Mouse (Mus musculus) embryonic fibroblast, embryonic 13.5 days (primary cell): ENCODE data around the gene Mta3.

Source experiments
- CTCF ChIP-seq: IDR thresholded peaks from 2 replicates; pipeline ENCODE4 v1.5.1; 2011; ENCODE audit warnings: mild to moderate bottlenecking, control low read depth, low read length, moderate library complexity, borderline replicate concordance; ENCODE audit not compliant: insufficient read depth
- POLR2A ChIP-seq: IDR thresholded peaks from 2 replicates; pipeline ENCODE4 v1.6.1; 2011; ENCODE audit warnings: low read depth, mild to moderate bottlenecking, control low read depth, low read length, moderate library complexity

DNA sequence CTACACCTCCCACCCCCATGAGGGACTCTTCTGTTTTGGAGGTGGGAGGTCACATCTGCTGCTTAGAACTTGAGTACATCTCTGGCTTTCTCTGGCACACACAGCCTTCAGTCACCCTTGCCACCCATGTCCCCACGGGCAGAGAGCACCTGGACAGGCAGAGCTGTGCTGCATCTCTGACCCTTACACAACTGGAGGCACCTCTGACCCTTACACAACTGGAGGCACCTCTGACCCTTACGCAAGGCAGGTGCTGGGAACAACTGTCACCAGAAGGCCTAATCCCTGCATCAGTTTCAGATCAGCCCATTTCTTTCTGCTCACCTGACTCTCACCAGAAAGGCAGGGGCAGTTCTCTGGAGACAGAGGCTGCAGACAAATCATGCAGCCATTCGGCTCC is 130.1 kb downstream of the Mta3 start:
- TF ChIP-seq POLR2A: no peak
- TF ChIP-seq CTCF: no peak
